9 mouse cellular contexts compared by ENCODE assay signal in the genomic region with DNA sequence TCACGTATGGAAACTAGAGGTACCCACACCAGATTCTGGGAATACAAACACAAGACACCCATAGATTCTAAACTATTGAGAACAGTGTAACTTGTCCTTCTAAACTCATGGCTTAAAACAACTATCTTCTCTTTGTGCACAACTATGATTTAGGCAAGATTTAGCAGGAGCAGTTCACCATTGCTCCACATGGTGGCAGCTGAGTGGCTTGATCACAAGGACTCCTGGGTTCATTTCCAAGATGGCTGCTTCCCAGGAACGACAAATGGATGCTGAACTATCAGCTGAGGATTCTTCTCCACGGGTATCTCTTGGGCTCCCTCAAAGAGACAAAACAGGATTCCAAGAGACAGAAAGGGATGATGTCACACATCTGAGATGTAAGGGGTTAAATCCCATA.
DNase-seq lines count a peak whose midpoint lies in the region; ATAC-seq and TF ChIP-seq lines count a peak whose summit lies in the region.
"Had no signal": no experiment of that assay in that cellular context is flagged by ENCODE, and none has a peak within 500 bp of the region (broad histone marks: within the 10 kb centered on the region; RNA-seq: fewer than 3 reads in every experiment).

No protein-coding gene starts in this region.

- WGBS in midbrain, embryonic 14.5 days: 57% methylated on average over 3 of the region's 3 CpGs
- WGBS in midbrain, embryonic 13.5 days: 50% methylated on average over 3 of the region's 3 CpGs
- WGBS in olfactory bulb, adult 2 months: 38% methylated on average over 3 of the region's 3 CpGs

- TF ChIP-seq POLR2A in olfactory bulb, adult 2 months (IDR thresholded peaks at IDR 0.05; ENCODE audit: insufficient read depth, low read depth, low read length): no peak

- no peaks in the 10 kb centered on the region for H3K36me3 ChIP-seq in midbrain, embryonic 14.5 days (ENCODE audit: control insufficient read depth, insufficient read depth, low read length)
- H3K36me3 ChIP-seq in midbrain, embryonic 13.5 days: no peaks in the 10 kb centered on the region

- no peak overlapping the region for H3K9ac ChIP-seq in midbrain, embryonic 14.5 days (replicated peaks; ENCODE audit: low read length)
- no peak overlapping the region for H3K9ac ChIP-seq in midbrain, embryonic 13.5 days (replicated peaks)

- H3K4me2 ChIP-seq in midbrain, embryonic 14.5 days (ENCODE audit: low read length): no peak overlapping the region
- no peak overlapping the region for H3K4me2 ChIP-seq in midbrain, embryonic 13.5 days (replicated peaks)

- H3K9me3 ChIP-seq in midbrain, embryonic 14.5 days (ENCODE audit: control insufficient read depth, low read length): no peaks in the 10 kb centered on the region
- H3K9me3 ChIP-seq in midbrain, embryonic 13.5 days: no peaks in the 10 kb centered on the region

- peak; percentile 55 for DNase-seq in midbrain, embryonic 14.5 days
- DNase-seq in NIH3T3 (ENCODE audit: low read depth): peak; percentile 81
- DNase-seq in cerebellum, adult 11-12 months: peak; percentile 17
- peak; percentile 32 for DNase-seq in gastrocnemius, postnatal 25 days
- DNase-seq in left cerebral cortex, adult 2 months (ENCODE audit: extremely low spot score in 1 of 2, low spot score in 2 of 2): peak; percentile 18 to 41
- DNase-seq in spleen, postnatal 4 days (ENCODE audit: low spot score in 2 of 2): no peak

- intact Hi-C loops in left cerebral cortex, adult 2 months (cut with DNase I): loop anchor here (5.0 kb wide), 1 partner anchor 549 kb away; no protein-coding TSS in a partner anchor

- no peak overlapping the region for H3K4me3 ChIP-seq in midbrain, embryonic 14.5 days (replicated peaks; ENCODE audit: low read depth, low read length)
- no peak overlapping the region for H3K4me3 ChIP-seq in midbrain, embryonic 13.5 days (replicated peaks)
- H3K4me3 ChIP-seq in left cerebral cortex, adult 2 months: no peak overlapping the region
- H3K4me3 ChIP-seq in olfactory bulb, adult 2 months (ENCODE audit: insufficient read depth, low read depth, low read length): no peak overlapping the region
- H3K4me3 ChIP-seq: megakaryocyte, embryonic 14.5 days had no signal

- H3K4me1 ChIP-seq in midbrain, embryonic 14.5 days (ENCODE audit: control insufficient read depth, insufficient read depth, low read length): no peaks in the 10 kb centered on the region
- no peaks in the 10 kb centered on the region for H3K4me1 ChIP-seq in midbrain, embryonic 13.5 days (replicated peaks)
- H3K4me1 ChIP-seq in olfactory bulb, adult 2 months (ENCODE audit: control insufficient read depth, insufficient read depth, low read length): no peaks in the 10 kb centered on the region
- H3K4me1 ChIP-seq: megakaryocyte, embryonic 14.5 days had no signal

- peak; percentile 71 for TF ChIP-seq CTCF in left cerebral cortex, adult 2 months (IDR thresholded peaks at IDR 0.05)
- 0 out of 2 replicates have a peak, but pooled peaks have one; percentile 13 for TF ChIP-seq CTCF in olfactory bulb, adult 2 months (IDR thresholded peaks at IDR 0.05; ENCODE audit: insufficient read depth, low read depth, low read length)

- no peaks in the 10 kb centered on the region for H3K27me3 ChIP-seq in midbrain, embryonic 14.5 days (ENCODE audit: control insufficient read depth, insufficient read depth, low read length)
- no peaks in the 10 kb centered on the region for H3K27me3 ChIP-seq in midbrain, embryonic 13.5 days

- H3K27ac ChIP-seq in midbrain, embryonic 14.5 days (replicated peaks; ENCODE audit: low read depth, low read length): no peak overlapping the region
- no peak overlapping the region for H3K27ac ChIP-seq in midbrain, embryonic 13.5 days
- H3K27ac ChIP-seq in left cerebral cortex, adult 2 months: no peak overlapping the region
- no peak overlapping the region for H3K27ac ChIP-seq in olfactory bulb, adult 2 months (ENCODE audit: insufficient read depth, low read depth, low read length)

- no peak for ATAC-seq in midbrain, embryonic 14.5 days (ENCODE audit: low FRiP score, low TSS enrichment)
- no peak for ATAC-seq in midbrain, embryonic 13.5 days

Comparison
In these comparisons a context has a peak if more than half of its experiments do, and no peak if none do; other contexts are left out.
1. DNase-seq: peak in midbrain, embryonic 14.5 days (single experiment), NIH3T3 (single experiment), cerebellum, adult 11-12 months (single experiment), gastrocnemius, postnatal 25 days (single experiment) and left cerebral cortex, adult 2 months (2 of 2); none in spleen, postnatal 4 days (0 of 2).